Mouse (Mus musculus) thymus, adult 2 months (tissue): ENCODE measurements around the gene Ppfia2.

Experiments
- CTCF ChIP-seq: fragments of 200-500 bp; IDR thresholded peaks from 2 replicates; pipeline ENCODE4 v1.5.1; 2012; ENCODE audit warnings: mild to moderate bottlenecking, control low read depth, low read length, moderate library complexity, borderline replicate concordance; ENCODE audit not compliant: control insufficient read depth, poor library complexity, insufficient read depth; ENCODE audit errors: extremely low read depth
- POLR2A ChIP-seq: fragments of 200-500 bp; IDR thresholded peaks from 2 replicates; pipeline ENCODE4 v1.6.1; 2012; ENCODE audit warnings: mild to moderate bottlenecking, low read length, control low read depth, moderate library complexity; ENCODE audit not compliant: control insufficient read depth, poor library complexity, insufficient read depth; ENCODE audit errors: extremely low read depth

DNA sequence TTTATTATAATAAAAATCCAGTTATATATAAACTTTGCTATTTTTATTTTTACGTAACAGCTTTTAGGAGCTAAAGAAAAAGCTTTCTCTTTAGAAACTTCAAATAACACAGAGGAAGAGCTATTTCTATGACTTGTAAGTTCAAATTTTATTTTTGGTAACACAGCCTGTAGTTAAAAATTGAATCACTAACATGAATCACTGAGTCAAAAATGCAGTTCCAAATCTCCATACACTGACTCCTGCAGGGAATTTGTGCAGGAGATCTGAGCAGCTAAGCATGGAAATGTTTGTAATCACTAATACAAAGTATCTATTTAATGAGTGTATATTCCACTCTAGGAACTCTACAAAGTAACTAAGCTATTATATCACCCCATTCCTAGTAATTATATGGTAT lies 354.1 kb downstream of the Ppfia2 start:
- no peak for TF ChIP-seq POLR2A
- TF ChIP-seq CTCF, result no peak
